Mouse (Mus musculus) CH12.LX (cell line): ENCODE measurements around the gene 1700123O20Rik. TPM values are rescaled to one million over a fixed set of nuclear protein-coding genes. Genes with fewer than 3 reads are reported as not detected.
A peak's percentile ranks its signal among the peaks of the same experiment; 100 is the strongest.

Experiments
- DNase-seq: peaks from one replicate; pipeline ENCODE4 v3.0.0-alpha.2; 2013; ENCODE audit errors: extremely low read depth
- H3K27ac ChIP-seq: 2 replicates; pipeline ENCODE4 v1.5.1; 2012; ENCODE audit warnings: low read depth, mild to moderate bottlenecking, control low read depth, moderate library complexity; ENCODE audit not compliant: insufficient read depth
- H3K27me3 ChIP-seq: replicated peaks from 2 replicates; pipeline ENCODE3; 2012; ENCODE audit warnings: inconsistent platforms
- H3K36me3 ChIP-seq, 2 experiments: replicated peaks in 1 of 2; 2 replicates each; pipeline versions ENCODE3 to v1.6.1; 2012; ENCODE audit warnings: inconsistent platforms in 1 of 2, low read length in 1 of 2, mild to moderate bottlenecking in 1 of 2, mixed read lengths in 1 of 2, moderate library complexity in 1 of 2; ENCODE audit not compliant: control insufficient read depth in 1 of 2, insufficient read depth in 1 of 2
- H3K4me1 ChIP-seq, 2 experiments: 2 replicates each; pipeline ENCODE4 v1.6.1; 2012; ENCODE audit warnings: inconsistent platforms in 1 of 2, moderate library complexity in 1 of 2; ENCODE audit not compliant: insufficient read depth in 2 of 2, control insufficient read depth in 1 of 2
- H3K4me2 ChIP-seq: 2 replicates; pipeline ENCODE4 v1.6.1; 2012; ENCODE audit warnings: low read depth, mild to moderate bottlenecking, control low read depth; ENCODE audit not compliant: poor library complexity, insufficient read depth, severe bottlenecking
- H3K4me3 ChIP-seq, 3 experiments: fragments of 150-350 bp in 1 of 3; sonication (generic) in 1 of 3; replicated peaks in 1 of 3; 2 replicates each; pipeline versions ENCODE3 to v1.5.1; 2011 to 2012; ENCODE audit warnings: low read depth in 2 of 3, low read length in 2 of 3, mild to moderate bottlenecking in 2 of 3, moderate library complexity in 2 of 3, control low read depth in 1 of 3, improper control_type of control experiment in 1 of 3, inconsistent platforms in 1 of 3, mixed read lengths in 1 of 3; ENCODE audit not compliant: poor library complexity in 1 of 3
- H3K79me2 ChIP-seq: replicated peaks from 2 replicates; pipeline ENCODE4 v1.6.1; 2012; ENCODE audit warnings: mild to moderate bottlenecking, moderate library complexity; ENCODE audit not compliant: control insufficient read depth, poor library complexity, insufficient read depth, severe bottlenecking; ENCODE audit errors: extremely low read depth
- H3K9ac ChIP-seq: 2 replicates; pipeline ENCODE4 v1.6.1; 2012; ENCODE audit warnings: low read depth, mild to moderate bottlenecking, control low read depth, moderate library complexity; ENCODE audit not compliant: insufficient read depth
- H3K9me3 ChIP-seq: replicated peaks from 2 replicates; pipeline ENCODE3; 2012; ENCODE audit warnings: low read length, inconsistent platforms, mixed read lengths
- CHD1 ChIP-seq: IDR thresholded peaks from 2 replicates; pipeline ENCODE4 v1.6.1; 2012; ENCODE audit warnings: low read depth, low read length, improper control_type of control experiment, inconsistent platforms
- CTCF ChIP-seq, 2 experiments: IDR thresholded peaks in 1 of 2; conservative IDR thresholded peaks in 1 of 2; 2 replicates each; pipeline ENCODE4 v1.5.1; 2011 to 2012; ENCODE audit warnings: low read depth in 2 of 2, low read length in 2 of 2, improper control_type of control experiment in 1 of 2, inconsistent platforms in 1 of 2, mild to moderate bottlenecking in 1 of 2, moderate library complexity in 1 of 2
- E2F4 ChIP-seq: IDR thresholded peaks from 2 replicates; pipeline ENCODE4 v1.6.1; 2011; ENCODE audit warnings: low read depth, low read length, improper control_type of control experiment; ENCODE audit not compliant: insufficient replicate concordance
- ETS1 ChIP-seq: conservative IDR thresholded peaks from 2 replicates; pipeline ENCODE4 v1.6.1; 2012; ENCODE audit warnings: low read depth, mild to moderate bottlenecking, inconsistent platforms, low read length, improper control_type of control experiment, moderate library complexity
- IRF4 ChIP-seq: IDR thresholded peaks from 2 replicates; pipeline ENCODE4 v1.6.1; 2014; ENCODE audit warnings: low read depth, mild to moderate bottlenecking, inconsistent platforms, low read length, improper control_type of control experiment
- JUND ChIP-seq: conservative IDR thresholded peaks from 2 replicates; pipeline ENCODE4 v1.6.1; 2011; ENCODE audit warnings: low read depth, low read length, improper control_type of control experiment
- KAT2A ChIP-seq: IDR thresholded peaks from 2 replicates; pipeline ENCODE4 v1.6.1; 2012; ENCODE audit warnings: low read length, improper control_type of control experiment, inconsistent platforms; ENCODE audit not compliant: insufficient replicate concordance
- MYC ChIP-seq: IDR thresholded peaks from 2 replicates; pipeline ENCODE4 v1.6.1; 2011; ENCODE audit warnings: low read depth, mild to moderate bottlenecking, improper control_type of control experiment, low read length
- NELFE ChIP-seq: IDR thresholded peaks from 2 replicates; pipeline ENCODE4 v1.6.1; 2011; ENCODE audit warnings: low read depth, low read length, improper control_type of control experiment
- NRF1 ChIP-seq: IDR thresholded peaks from 2 replicates; pipeline ENCODE4 v1.6.1; 2014; ENCODE audit warnings: low read depth, mild to moderate bottlenecking, inconsistent platforms, low read length, improper control_type of control experiment, moderate library complexity
- PAX5 ChIP-seq: IDR thresholded peaks from 2 replicates; pipeline ENCODE4 v1.6.1; 2012; ENCODE audit warnings: low read length, inconsistent platforms, mixed read lengths
- POLR2A ChIP-seq: IDR thresholded peaks from 2 replicates; pipeline ENCODE4 v1.6.1; 2011; ENCODE audit warnings: low read depth, mild to moderate bottlenecking, improper control_type of control experiment, low read length
- POLR2AphosphoS2 ChIP-seq: IDR thresholded peaks from 2 replicates; pipeline ENCODE4 v1.6.1; 2011; ENCODE audit warnings: low read depth, low read length, improper control_type of control experiment
- RAD21 ChIP-seq: IDR thresholded peaks from 2 replicates; pipeline ENCODE4 v1.6.1; 2011; ENCODE audit warnings: low read depth, mild to moderate bottlenecking, low read length, improper control_type of control experiment, moderate library complexity
- SMC3 ChIP-seq: IDR thresholded peaks from 2 replicates; pipeline ENCODE4 v1.6.1; 2011; ENCODE audit warnings: low read depth, low read length, improper control_type of control experiment
- TBP ChIP-seq: conservative IDR thresholded peaks from 2 replicates; pipeline ENCODE4 v1.6.1; 2011; ENCODE audit warnings: low read depth, low read length, improper control_type of control experiment
- TCF12 ChIP-seq: IDR thresholded peaks from 2 replicates; pipeline ENCODE4 v1.6.1; 2014; ENCODE audit warnings: low read depth, mild to moderate bottlenecking, inconsistent platforms, low read length, improper control_type of control experiment
- UBTF ChIP-seq: IDR thresholded peaks from 2 replicates; pipeline ENCODE4 v1.6.1; 2012; ENCODE audit warnings: low read depth, mild to moderate bottlenecking, inconsistent platforms, low read length, improper control_type of control experiment, moderate library complexity
- ZC3H11A ChIP-seq: IDR thresholded peaks from 2 replicates; pipeline ENCODE4 v1.6.1; 2012; ENCODE audit warnings: low read depth, mild to moderate bottlenecking, inconsistent platforms, low read length, improper control_type of control experiment
- ZKSCAN1 ChIP-seq: IDR thresholded peaks from 2 replicates; pipeline ENCODE4 v1.6.1; 2012; ENCODE audit warnings: low read depth, inconsistent platforms, low read length, improper control_type of control experiment, borderline replicate concordance
- ZMIZ1 ChIP-seq: IDR thresholded peaks from 2 replicates; pipeline ENCODE4 v1.6.1; 2012; ENCODE audit warnings: low read depth, mild to moderate bottlenecking, inconsistent platforms, low read length, improper control_type of control experiment
- ZNF384 ChIP-seq: IDR thresholded peaks from 2 replicates; pipeline ENCODE4 v1.6.1; 2012; ENCODE audit warnings: low read depth, low read length, improper control_type of control experiment, inconsistent platforms
- dilution Hi-C: fragments of 300-500 bp; cut with MboI; formaldehyde crosslinking; loops from 2 replicates; pipeline ENCODE4 v1.14.3; 2020; ENCODE audit warnings: low sequenced_read_pairs; ENCODE audit not compliant: extremely low pct_unique_long_range_greater_than_20kb, extremely low pct_ligation_motif_present
- in situ Hi-C: fragments of 300-500 bp; cut with MboI; formaldehyde crosslinking; loops from 3 replicates; pipeline ENCODE4 v1.14.3; 2019; ENCODE audit warnings: low sequenced_read_pairs, low pct_ligation_motif_present, low pct_unique_long_range_greater_than_20kb, mixed read lengths
- polyA plus RNA-seq: library from polyadenylated mRNA; unstranded; fragments of >175 nt; gene quantifications from 2 replicates; pipeline ENCODE4 v1.2.1, GENCODE M21; 2012; ENCODE audit warnings: low read depth; ENCODE audit not compliant: insufficient read length
- total RNA-seq, 2 experiments: library from RNA; depleted of rRNA; stranded (reverse); fragments of 300-350 nt in 1 of 2; fragments of >200 nt in 1 of 2; gene quantifications; 2 replicates each; pipeline ENCODE4 v1.2.3; 2012 to 2014

1700123O20Rik gene
- total and polyA plus RNA-seq, 3 experiments, result 33.1 to 60.7 (median 59.1) TPM

GRCm38 (mm10) chr14:54638210-54638609 lies 47.8 kb upstream of the 1700123O20Rik start:
- Histone ChIP-seq H3K27me3 (no peaks in the 10 kb centered on the region), H3K79me2 (no peaks in the 10 kb centered on the region), H3K27ac (no peak overlapping the region), H3K36me3 (peaks cover 45 to 96% of the 10 kb centered on the region in 2 experiments), H3K4me1 (peaks cover 5 to 14% of the 10 kb centered on the region in 2 experiments; a peak in 2 of 4 replicates), H3K9ac (no peak overlapping the region), H3K4me3 (no peak overlapping the region), H3K9me3 (no peaks in the 10 kb centered on the region), H3K4me2 (no peak overlapping the region)
- dilution Hi-C loops, result no loop called here
- in situ Hi-C loops, result loop anchor here (5.0 to 25.0 kb wide), 3 partner anchors 46 to 576 kb away; partner anchors contain the start of gene Ajuba
- TF ChIP-seq ZMIZ1 (no peak), SMC3 (peak; percentile 8; the same call in 1 of the 2 replicates), CTCF (conservative IDR thresholded peaks at IDR 0.05 in 1 of 2, IDR thresholded peaks at IDR 0.05 in 1 of 2; ENCODE audit: low read depth in 2 of 2, low read length in 2 of 2) (0 out of 4 replicates have a peak, but pooled peaks of 1 of the 2 experiments have one; percentile 17), ZKSCAN1 (no peak), E2F4 (no peak)
- DNase-seq, result no peak

- peaks cover 5 to 14% of the 10 kb centered on the region in 2 experiments; a peak in 2 of 4 replicates for H3K4me1 ChIP-seq
- H3K9ac ChIP-seq, result no peak overlapping the region
- H3K4me2 ChIP-seq, result no peak overlapping the region
- no peak for DNase-seq
- peaks cover 49 to 97% of the 10 kb centered on the region in 2 experiments for H3K36me3 ChIP-seq
- H3K4me3 ChIP-seq, result no peak overlapping the region
- TF ChIP-seq RAD21, result no peak
- TF ChIP-seq IRF4, result no peak
- no peak for TF ChIP-seq JUND
- TF ChIP-seq POLR2AphosphoS2, result no peak
- no peak for TF ChIP-seq CTCF (conservative IDR thresholded peaks at IDR 0.05 in 1 of 2, IDR thresholded peaks at IDR 0.05 in 1 of 2; ENCODE audit: low read depth in 2 of 2, low read length in 2 of 2)
- no peak for TF ChIP-seq NRF1
- no peak for TF ChIP-seq NELFE
- TF ChIP-seq TCF12, result no peak
- TF ChIP-seq MYC, result no peak
- no peak for TF ChIP-seq KAT2A
- no peak for TF ChIP-seq ETS1
- no peak for TF ChIP-seq ZMIZ1
- no peak for TF ChIP-seq ZC3H11A
- TF ChIP-seq POLR2A, result no peak
- no peak for TF ChIP-seq CHD1
- TF ChIP-seq PAX5, result no peak
- no peak for TF ChIP-seq UBTF
- no peak for TF ChIP-seq ZNF384
- TF ChIP-seq TBP, result no peak
- no peaks in the 10 kb centered on the region for H3K9me3 ChIP-seq
- H3K79me2 ChIP-seq, result no peaks in the 10 kb centered on the region
- no peaks in the 10 kb centered on the region for H3K27me3 ChIP-seq
- no peak overlapping the region for H3K27ac ChIP-seq
- in situ Hi-C loops (loop anchor here (25.0 kb wide), 1 partner anchor 578 kb away; no protein-coding TSS in a partner anchor), dilution Hi-C loops (no loop called here)
Measured at GRCm38 (mm10) chr14:54640121-54640520, 45.9 kb upstream of the 1700123O20Rik start.
